Mouse (Mus musculus): ENCODE results near the gene Gpr155. TPM values are rescaled to one million over a fixed set of nuclear protein-coding genes. Genes with fewer than 3 reads are reported as not detected.

Gene Gpr155
- 1.9 and 2.2 TPM in 2 replicates for total RNA-seq (2023)

DNA sequence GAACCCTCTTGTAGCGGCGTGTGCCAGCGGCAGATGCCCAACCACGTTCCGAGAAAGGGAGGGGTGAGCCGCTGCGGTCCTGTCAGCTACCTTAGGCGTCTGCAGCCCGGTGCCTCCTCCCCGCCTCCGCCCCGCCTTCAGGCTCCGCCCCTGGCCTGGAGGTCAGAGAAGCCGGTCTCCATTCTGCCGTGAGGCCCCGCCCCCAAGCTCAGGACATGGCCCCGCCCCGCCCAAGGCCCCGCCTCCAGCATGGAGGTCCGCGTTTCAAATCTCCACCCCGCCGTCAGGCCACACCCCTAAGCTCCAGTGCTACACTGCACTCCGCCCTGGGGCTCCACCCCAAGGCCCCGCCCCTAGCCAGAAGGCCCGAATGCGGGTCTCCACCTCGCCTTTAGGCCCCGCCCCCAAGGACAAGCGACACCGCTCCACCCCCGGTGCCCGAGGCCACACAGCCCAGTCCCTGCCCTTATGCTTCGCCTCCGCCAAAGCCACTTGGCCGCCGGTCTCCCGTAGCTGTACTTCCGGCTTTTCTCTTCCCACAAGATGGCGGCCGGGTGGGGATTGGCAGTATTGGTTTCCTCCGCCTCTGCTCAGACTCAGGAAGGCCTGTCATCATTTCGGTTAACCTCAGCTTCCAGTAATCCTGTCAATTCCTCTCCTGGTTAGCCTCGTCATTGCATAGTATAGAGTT, at the start of gene Gpr155:
Gene Gpr155 (minus strand): TSS at position 217 of the 691 bp plus-strand sequence.

GRCm38 (mm10) chr2:73312152-73313116, 73.9 kb downstream of the Gpr155 start, which contains the start of the genes Scrn3 and Cir1:
Gene Scrn3, plus strand, starts transcription at chr2:73312601.
Gene Cir1, minus strand, starts transcription at chr2:73312701.

Other genes starting within 250 kb of the Gpr155 start
- 17.6 and 22.0 TPM in 2 replicates for gene Ola1, start 167.6 kb downstream of the Gpr155 start, total RNA-seq (2023)
- gene Sp9, start 114.6 kb downstream of the Gpr155 start, total RNA-seq (2023): not detected in 2 replicates
- 5.5 TPM in 2 replicates for gene Scrn3, start 74.0 kb downstream of the Gpr155 start, total RNA-seq (2023)
- 36.0 and 39.0 TPM in 2 replicates for gene Cir1, start 73.9 kb downstream of the Gpr155 start, total RNA-seq (2023)
- 151 and 191 TPM in 2 replicates for gene Wipf1, start 143.2 kb upstream of the Gpr155 start, total RNA-seq (2023)
- 0.09 and 0.16 TPM in 2 replicates for gene Chrna1, start 193.8 kb upstream of the Gpr155 start, total RNA-seq (2023)